Mouse (Mus musculus) mesoderm, embryonic 11.5 days (tissue): ENCODE measurements around the gene Rab42.
"Not testable (repeated sequence)": the region's sequence is repeated elsewhere in the genome, so short reads cannot be mapped to it uniquely, and the experiment has no call there.

Experiments used
- DNase-seq: peaks from one replicate; pipeline ENCODE4 v3.0.0-alpha.2; 2012; ENCODE audit warnings: low read depth, low spot score

The Rab42 gene

DNA sequence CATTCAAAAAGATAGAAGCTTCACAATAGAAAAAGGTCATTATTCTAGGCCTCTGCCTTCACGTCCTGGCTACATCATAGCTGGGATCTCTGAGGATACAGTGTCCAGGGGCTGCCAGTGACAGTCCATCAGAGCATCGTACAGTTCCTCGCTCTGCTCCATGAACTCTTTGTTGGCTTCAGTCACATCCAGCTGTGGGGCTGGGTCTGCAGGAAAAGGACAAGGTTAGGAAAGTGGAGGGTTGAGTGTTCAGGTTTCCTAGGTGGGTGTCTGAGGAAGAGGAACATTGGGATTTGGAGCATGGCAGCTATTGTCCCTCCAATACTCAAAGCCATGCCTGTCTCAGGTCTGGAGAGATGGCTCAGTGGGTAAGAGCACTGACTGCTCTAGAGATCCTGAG is 8.6 kb upstream of the Rab42 start:
- DNase-seq = no peak

DNA sequence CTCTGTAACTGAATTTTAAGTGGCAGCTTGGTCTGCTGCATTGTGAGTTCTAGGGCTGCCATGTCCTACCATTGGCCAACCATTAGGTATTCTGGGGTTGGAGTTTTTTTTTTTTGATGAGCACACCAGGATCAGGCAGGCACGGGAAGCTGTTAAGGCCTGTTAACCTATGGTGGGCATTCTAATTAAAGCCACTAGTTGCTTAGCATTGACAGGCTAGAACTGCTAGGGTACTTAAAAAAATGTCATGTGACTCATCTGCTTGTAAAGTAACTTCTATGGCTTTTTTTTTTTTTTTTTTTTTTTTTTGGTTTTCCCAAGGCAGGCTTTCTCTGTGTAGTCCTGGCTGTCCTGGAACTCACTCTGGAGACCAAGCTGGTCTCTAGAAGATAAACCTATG is 8.0 kb upstream of the Rab42 start:
- no peak for DNase-seq

DNA sequence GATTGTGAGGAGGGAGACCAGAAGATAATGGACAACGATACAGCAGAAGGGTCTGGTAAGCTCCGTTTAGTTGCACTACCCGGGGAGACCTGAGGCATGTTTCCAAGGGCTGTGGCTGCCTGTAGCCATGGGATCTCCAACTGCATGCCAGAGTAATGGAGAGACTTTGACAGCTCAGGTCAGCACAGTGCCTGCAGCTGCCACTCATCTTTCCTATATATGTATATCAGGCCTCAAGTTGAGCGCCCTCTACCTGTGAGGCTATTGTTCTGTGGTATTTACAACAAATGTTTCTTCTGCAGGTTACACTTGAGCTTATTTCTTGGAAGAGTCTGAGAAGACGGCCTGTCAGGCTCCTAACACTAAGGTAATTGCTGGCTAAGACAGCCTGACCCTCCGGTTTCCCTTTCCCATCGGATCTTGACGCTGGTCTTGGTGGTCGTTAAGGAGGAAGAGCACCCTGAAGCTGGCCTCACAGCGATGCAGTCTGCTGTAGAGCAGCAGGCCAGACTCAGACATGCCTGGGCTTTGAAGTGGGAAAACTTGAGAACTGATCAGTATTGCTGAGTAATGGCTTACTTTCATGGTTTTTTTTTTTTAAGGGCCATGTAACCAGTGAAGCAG is 6.8 kb upstream of the Rab42 start:
- DNase-seq = no peak

DNA sequence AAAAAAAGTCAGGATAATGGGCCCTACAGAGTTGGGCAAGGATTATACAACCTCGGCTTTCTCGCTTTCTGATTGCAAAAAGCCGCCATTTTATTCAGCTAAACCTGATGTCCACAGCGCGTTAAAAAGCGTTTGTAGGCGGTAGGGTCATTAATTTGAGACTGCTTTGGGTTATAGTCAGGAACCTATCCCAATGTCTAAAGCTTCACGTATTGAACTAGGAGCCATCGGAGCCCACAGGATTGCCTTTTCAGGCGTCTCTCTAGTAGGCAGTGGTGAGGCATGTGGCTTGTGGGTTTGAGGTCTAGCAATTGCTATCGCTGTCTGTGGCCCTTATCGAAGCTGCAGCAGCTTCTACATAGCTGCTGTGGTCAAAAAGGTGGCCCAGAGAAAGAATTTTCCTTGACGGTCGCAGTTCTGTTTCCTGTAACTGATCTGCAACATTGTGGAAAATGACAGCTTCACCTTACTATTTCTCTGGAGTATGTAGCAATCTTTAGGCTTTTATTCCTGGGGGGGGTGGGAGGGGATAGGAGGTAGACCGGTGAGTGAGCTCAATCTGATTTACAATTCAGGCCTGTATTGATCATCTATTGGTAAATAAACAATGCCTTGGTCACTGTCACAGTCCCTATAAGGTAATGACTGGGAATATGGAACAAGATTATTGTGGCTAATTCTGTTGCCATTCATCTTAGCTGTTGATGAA is 6.1 kb upstream of the Rab42 start:
- no peak for DNase-seq

DNA sequence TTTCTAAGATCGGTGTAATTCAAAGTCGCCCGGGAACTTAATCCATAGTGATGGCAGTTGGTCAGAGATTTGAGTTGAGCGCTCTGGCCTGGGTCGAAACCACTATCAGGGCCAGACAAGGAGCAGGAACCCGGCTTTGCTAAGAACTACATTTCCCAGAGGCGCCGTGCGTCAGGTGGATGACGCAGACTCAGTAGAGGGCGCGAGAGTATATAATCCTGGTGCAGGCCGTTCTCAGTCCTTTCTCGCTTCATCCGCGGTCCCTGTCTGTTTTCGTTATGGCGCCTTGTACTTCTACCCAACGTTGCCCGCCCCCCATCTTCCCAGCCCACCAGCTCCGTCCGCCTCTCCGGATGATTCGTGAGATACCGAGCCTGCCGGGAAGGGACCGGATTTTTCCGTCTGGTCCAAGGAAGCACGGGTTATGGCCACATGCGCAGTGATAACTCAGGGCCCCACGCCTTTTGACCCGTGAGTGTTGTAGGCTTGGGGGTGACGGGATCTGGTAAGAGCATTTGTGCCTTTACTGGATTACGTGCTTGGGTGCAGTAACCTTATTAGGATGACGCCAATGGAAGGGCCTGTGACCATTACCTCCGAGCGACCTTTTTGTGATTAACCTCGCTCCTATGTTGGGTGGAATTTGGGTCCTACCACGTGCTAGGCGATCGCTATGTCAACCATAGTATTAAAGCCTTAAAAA is 5.4 kb upstream of the Rab42 start:
- DNase-seq = peak; percentile 94

DNA sequence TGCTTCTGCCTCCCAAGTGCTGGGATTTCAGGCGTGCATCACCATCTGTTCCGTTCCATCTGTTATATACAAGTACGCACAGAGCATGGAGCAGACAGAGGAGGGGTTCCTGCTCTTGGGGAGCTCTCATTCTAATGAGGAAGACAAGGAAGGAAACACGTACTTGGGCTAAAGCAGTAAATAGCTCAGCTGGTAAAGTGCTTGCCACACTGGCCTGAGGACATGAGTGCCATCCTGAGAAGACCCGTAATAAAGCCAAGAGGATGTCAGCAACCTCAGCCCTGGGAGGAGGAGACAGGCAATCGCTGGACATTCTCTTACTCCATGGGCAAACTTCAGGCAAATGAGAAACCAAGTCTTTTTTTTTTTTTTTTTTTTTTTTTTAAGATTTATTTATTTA is 2.8 kb upstream of the Rab42 start:
- DNase-seq = no peak

DNA sequence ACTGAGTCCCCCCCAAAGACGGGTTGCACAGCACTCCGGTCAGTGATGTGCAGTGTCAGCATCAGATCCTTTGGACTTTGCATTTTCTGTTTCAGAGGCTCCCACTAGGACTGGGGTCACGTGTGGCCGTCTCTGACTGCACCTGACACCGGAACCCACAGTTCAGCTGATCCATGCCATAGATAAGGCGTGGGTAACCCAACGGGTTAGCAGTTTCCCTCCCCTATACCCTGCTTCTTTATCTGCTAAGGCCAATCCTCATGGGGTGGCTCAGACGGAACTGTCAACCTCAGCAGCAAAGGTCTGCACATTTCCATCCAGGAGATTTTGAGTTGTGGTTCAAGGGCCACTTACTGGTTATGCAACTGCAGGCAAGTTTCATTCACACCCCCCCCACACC is 2.1 kb upstream of the Rab42 start:
- DNase-seq = no peak

DNA sequence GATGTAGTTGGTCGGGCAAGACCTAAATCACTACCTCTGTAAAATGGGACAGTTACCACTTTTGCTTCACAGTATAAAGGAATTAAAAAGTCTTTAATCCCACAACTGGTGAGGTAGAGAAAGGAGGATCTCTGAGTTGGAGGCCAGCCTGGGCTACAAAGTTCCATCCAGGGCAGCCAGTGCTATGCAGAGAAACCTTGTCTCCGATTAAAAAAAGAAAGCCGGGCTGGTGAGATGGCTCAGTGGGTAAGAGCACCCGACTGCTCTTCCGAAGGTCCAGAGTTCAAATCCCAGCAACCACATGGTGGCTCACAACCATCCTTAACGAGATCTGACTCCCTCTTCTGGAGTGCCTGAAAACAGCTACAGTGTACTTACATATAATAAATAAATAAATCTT is 299 bp upstream of the Rab42 start:
- DNase-seq = not testable (repeated sequence)

DNA sequence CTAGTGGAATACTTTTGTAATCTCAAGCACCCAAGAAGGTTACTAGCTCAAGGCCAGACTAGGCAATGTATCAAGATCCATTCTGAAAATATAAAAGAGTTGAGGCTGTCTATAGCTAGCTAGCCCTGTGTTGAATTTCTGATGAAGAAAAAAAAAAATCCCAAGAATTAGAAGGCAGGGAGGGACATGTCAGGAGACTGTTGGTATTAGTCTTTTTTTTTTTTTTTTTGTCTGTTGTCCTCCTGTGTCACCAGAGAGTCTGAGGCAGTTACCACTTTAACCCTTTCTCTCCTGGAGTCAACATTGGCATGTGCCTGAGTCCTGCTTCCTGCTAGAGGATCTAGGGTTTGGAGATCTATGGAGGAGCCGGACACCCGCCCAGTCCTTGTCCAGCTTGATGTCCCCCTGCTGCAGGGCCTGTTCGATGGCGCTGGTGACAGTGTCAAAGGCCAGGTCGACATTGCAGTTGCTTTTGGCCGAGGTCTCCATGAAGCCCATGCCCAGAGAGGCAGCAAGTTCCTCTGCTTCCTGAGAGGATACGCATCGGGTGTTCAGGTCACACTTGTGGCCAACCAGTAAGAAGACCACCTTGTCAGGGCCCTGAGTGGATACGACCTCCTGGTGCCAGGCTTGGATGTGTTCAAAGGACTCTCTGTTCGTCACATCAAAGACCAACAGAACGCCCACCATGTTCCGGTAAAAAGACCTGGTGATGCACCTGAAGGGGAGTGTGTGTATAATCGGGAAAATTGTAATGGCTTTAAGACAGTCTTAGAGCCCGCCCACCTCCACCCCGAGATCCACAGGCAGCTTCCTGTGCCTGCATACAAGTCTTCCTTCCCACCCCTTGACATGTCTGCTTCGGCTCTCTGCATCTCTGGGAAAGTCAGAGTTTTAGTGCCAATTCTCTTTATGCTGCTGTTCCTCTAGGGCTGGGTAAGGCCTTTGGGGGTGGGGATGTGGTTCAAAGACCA is 933 bp downstream of the Rab42 start:
- no peak for DNase-seq

DNA sequence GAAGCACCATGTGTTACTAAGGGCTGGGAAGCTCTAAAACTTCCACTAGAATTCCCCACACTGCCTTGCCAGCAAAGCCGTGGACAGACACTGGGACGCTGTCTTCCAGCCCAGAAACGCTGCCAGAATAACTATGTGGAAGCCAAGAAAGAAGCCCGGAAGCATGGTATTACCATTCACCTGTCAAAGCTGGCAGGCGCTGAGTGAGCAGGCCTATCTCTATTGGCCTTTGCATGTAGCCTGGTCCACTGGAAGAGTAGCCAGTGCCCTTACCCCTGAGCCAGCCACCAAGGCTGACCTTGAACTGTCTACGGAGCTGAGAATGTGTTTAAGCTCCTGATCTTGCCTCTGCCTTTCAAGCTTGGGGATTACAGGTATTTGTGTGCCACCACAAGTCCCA is 1.7 kb downstream of the Rab42 start:
- DNase-seq = no peak

DNA sequence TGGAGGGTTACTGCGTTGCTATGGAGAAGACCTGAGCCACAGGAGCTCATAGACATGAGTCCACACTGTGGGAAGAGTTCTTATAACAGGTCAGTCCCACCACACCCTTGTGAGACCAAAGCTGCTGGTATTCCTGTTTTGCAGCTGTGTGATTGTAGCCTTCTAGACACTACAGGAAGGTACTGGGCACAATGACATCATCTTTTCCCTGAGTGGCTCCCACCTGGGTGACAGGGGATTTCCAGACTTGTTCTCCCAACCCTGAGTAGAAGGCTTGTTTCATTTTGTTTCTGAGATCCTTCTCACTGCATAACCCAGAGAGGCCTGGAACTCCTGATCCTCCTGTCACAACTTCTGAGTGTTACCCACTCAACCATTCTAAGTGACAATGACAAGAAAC is 3.3 kb downstream of the Rab42 start:
- no peak for DNase-seq

DNA sequence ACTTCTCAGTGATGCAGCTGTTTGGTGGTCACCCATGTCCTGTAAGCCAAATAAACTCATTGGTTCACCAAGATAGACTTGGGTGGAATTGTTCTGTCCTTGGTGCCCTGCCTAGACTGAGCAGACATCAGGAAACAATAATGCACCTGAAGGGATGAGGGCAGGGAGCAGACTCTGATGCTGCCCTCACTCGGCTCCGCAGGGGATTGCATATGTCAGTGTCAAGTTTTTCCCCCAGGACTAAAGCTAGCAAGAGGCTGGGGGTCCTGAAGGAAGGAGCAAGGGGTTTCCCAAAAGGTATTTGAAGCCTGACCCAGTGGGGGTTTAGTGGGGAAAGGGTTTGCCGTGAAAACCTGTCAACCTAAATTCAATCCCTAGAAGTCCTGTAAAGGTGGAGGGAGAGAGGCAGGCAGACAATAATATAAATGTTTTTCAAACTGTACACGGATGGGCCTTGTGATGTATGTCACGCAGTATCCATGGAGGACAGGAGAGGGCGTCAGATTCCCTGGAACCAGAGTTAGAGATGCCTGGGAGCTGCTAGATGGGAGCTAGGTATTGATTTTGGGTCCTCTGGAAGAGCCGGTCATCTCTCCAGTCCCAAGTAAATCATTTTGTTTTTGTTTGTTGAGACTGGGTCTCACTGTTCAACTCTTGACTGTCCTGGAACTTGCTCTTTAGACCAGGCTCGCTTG is 7.3 kb downstream of the Rab42 start:
- DNase-seq = no peak

DNA sequence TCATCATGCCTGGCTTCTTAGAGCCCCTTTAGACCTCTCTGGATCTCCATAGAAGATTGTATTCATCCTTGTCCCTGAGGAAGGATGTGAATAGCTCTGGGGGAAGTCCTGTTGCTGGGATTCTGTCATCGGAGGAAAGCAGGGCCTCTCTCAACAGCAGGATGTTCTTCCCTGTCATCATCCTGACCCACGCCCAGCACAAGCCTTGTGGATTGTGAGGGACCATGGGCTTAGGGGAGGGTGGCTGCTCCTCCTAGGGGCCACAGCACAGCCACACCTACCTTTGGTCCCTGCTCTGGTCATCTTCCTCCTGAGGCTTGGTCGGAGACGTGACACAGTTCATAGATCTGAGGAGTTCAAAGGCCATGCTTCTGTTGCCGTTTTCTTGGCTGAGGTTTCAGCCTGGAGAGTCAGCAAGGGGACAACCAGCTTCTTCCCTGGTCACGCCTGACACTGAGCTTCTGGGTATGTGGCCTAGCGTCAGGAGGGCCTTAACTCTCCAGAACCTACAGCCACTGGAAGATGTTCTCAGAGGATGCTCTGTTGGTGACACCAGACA is 9.4 kb downstream of the Rab42 start:
- DNase-seq = no peak

DNA sequence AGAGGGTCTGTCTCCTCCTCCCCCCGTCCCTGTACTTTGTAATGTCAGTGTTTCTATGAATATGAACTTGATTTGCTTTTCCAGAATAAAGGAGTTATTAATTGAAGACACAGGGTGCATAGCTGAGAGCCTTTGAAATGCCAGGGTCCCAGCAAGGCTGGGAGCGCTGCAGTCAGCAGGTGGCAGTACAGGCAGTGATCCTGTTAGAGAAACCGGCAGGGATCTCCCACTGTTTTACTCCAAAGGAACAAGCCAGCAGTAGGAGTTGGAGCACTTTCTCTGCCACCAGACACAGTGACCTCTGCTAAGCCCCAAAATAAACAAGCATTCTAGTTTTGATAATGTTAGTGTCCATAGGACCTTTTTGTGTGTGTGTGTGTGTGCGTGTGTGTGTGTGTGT is 10.2 kb downstream of the Rab42 start:
- DNase-seq = no peak

DNA sequence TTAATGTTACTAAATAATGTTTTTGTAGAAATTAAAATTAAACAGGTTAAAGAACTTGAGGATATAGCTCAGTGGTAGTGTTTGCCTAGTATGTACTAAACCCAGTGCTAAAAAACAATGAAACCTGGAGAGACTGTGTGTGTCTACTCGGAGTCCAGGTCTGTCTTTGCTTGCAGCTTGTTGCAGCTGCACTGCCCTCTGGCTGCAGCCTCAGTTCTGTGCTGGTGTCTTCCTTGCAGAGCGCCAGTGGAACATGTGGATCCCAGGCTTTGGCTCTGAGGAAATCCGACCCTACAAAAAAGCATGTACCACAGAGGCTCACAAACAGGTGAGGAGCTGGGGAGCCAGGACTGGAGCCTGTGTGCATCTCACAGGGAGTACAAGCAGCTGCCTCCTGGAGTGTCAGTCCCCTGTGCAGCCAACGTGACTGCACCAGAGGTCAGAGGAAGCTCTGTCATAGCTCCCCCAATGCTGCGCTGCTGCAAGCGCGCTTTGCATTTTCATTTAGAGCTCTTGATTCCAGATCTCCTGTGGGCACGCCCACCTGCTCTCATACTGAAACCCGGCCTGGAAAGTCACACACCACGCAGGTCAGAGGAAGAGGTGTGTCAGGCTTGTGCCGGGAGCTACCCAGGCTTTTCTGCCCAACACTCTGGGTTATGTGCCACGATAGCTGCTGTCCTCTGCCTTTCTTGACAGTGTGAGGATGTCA is 11.4 kb downstream of the Rab42 start:
- no peak for DNase-seq

DNA sequence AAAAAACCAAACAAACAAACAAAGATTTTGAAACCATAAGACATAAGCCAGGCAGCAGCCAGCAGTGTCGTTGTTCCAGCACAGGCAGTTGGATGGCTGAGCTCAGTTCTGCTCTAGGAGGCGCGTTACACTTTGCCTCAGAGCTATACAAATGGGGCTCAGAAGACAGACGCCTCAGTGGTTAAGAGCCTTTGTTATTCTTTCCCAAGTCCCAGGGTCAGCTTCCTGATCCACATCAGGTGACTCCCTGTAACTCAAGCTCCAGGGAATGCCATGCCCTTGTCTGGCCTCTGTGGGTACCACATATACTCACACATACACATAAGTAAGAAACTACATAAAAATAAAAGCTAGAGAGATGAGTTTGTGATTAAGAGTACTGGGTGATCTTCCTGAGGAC is 12.1 kb downstream of the Rab42 start:
- DNase-seq = no peak

DNA sequence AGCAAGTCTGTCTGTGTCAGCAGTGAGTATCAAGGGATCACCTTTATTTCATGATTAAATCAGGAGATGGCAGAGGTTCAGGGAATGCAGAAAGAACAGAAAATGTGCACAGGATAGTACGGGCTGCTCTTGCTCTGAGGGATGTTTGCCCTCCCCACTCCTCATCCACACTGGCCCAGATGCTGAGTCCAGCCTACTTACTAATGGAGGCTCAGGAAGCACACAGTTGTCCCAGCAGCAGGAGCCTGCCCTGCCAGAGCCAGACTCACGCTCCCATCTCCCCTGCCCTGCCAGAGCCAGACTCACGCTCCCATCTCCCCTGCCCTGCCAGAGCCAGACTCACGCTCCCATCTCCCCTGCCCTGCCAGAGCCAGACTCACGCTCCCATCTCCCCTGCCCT is 14.3 kb downstream of the Rab42 start:
- not testable (repeated sequence) for DNase-seq

DNA sequence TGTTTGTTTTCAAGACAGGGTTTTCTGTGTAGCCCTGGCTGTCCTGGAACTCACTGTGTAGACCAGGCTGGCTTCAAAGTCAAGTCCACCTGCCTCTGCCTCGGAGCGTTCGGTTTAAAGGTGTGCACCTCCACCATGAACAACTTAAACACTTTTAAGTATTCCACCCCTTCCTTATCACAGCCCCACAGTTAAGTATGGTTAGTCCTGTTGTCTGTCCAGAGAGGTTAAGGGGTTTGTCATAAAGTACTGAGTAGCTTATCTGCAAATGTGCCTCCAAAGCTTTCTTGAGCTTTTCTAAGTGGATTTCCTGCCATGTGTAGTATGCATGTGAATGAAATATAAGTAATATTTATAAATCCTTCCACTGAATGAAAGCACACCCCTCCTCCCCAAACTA is 27.2 kb downstream of the Rab42 start:
- no peak for DNase-seq

DNA sequence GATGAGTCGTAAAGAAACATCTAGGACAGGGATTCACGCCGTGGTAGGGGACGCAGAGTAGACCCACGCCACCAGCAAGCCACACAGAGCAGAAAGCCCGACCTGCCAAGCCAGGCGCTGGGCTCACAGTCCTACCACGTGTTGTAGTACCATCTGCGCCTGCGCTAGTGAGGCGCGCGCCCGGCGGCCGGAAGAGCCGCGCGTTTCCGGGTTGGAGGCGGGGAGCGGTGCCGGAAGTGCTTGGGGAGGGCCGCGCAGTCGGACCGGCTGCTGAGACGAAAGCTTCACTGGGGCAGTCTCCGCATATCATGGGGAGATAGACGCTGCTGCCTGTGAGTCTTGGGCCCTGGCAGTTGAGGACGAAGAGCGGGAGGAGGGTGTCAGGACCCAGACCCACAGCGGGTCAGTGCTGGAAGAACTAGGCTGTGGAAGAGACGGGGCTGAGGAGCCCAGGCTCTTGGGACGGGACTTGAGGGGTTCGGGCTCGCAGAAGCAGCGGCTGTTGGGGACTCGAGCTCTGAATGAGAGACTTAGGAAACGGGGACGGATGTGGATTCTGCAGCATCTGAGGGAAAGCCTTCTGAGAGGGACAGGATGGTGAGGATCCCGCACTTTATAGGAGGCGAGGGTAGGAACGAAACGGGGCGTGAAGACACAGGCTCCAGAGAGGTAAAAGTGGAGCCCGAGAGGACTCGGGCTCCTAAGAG is 28.9 kb downstream of the Rab42 start, which contains the start of gene Taf12:
Gene Taf12 (plus strand): TSS at position 220 of the 707 bp plus-strand sequence.
- DNase-seq = peak; percentile 96

DNA sequence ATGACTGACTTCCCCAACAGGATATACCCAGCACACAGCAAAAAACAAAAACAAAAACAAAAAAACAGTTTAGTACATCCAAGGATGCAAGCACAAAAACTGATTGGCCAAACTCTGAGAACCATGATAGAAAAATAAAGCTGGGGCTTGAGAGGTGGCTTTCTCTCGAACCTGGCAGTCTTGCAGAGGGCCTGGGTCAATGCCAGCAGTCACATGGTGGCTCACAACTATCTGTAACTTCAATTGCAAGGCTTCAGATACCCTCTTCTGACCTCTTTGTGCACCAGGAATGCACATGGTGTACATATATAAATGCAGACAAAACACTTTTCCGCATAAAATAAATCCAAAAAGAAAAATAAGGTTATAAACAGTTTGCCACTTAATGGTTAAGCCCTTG is 30.0 kb downstream of the Rab42 start:
- no peak for DNase-seq
